Mouse (Mus musculus): Measurements from ENCODE around the gene Tgm5.
"Not testable (repeated sequence)": the region's sequence is repeated elsewhere in the genome, so short reads cannot be mapped to it uniquely, and the experiment has no call there.

The Tgm5 gene

GRCm38 (mm10) chr2:121085480-121086185 is at the start of gene Tgm5:
Tgm5 (minus strand) TSS chr2:121085841.
- DNase-seq (ENCODE audit: low read depth), result no peak

- DNase-seq (ENCODE audit: low read depth), result no peak
Observed at GRCm38 (mm10) chr2:121132822-121133221, 47.2 kb upstream of the Tgm5 start.

DNA sequence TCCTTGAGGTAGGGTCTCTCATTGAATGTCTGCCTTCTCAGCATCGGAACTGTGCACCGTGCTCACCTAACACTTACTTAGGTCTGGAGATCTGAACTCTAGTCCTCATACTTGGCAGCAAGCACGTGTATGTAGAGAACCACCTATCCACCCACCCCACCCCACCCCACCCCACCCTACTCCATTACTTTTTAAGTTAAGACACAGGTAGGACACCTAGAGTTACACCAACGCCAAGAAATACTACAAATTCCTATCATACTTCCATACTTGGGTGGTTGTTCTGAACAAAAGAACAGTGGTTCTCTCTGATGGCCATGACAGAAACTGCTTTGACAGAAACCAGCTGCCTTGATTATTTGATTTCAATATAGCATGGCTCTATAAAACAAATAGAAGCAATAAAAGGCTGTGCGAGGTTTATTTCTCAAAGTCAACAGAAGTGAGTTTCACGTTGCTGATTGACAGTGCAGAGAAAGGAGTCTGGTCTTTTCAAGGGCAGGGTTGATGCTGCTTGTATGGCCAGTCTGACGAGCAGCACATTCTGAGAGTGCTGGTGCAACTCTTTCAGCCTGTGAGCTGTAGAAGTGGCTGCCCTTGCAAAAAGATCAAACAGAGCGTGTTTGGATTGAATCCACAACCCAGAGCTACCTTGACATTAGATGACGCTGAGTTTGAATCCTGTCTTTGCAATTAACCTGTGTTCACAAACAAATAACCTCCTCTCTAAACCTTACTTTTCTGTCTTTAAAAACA is 43.4 kb upstream of the Tgm5 start:
- DNase-seq (ENCODE audit: low read depth), result no peak

- no peak for DNase-seq (ENCODE audit: low read depth)
Observed at GRCm38 (mm10) chr2:121127536-121127935, 41.9 kb upstream of the Tgm5 start.

DNA sequence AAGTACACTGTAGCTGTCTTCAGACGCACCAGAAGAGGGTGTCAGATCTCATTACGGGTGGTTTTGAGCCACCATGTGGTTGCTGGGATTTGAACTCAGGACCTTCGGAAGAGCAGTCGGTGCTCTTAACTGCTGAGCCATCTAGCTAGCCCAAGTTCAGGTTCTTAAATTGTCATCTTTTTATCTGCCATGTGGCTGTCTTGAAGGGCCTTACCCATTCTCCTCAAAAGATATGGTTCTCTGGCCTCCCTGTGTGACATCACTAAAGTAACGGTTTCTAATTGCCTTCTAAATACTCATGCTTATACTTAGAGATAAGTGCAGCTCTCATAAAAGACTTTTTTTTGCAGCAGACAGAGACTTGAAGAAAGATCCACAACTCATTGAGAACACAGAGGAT is 40.7 kb upstream of the Tgm5 start:
- DNase-seq (ENCODE audit: low read depth), result not testable (repeated sequence)

DNA sequence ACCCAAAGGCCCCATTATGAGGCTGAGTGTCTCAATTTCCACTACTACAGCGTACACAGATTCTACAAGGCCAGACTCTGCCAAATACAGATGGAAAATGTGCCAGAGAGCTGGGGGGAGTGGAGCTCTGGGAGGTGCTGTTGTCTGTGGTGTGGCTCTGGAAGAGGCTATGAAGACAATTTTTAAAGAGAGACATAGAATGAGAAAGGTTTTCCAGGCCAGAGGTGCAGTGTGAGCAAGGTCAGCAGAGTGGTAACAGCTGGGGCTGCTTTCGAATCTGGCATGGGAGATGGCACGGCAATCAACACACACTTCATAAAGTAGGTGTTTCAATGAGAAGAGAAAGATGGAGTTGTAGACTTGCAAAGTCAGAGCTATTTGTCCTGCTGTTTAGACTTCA is 33.6 kb upstream of the Tgm5 start:
- no peak for DNase-seq (ENCODE audit: low read depth)

- DNase-seq (ENCODE audit: low read depth), result no peak
Observed at GRCm38 (mm10) chr2:121115418-121115817, 29.8 kb upstream of the Tgm5 start.

- no peak for DNase-seq (ENCODE audit: low read depth)
Observed at GRCm38 (mm10) chr2:121109695-121110094, 24.1 kb upstream of the Tgm5 start, which contains the start of gene Tgm7. Tgm7 (minus strand) TSS chr2:121109795.

GRCm38 (mm10) chr2:121105940-121106339 is 20.3 kb upstream of the Tgm5 start:
- no peak for DNase-seq (ENCODE audit: low read depth)

DNA sequence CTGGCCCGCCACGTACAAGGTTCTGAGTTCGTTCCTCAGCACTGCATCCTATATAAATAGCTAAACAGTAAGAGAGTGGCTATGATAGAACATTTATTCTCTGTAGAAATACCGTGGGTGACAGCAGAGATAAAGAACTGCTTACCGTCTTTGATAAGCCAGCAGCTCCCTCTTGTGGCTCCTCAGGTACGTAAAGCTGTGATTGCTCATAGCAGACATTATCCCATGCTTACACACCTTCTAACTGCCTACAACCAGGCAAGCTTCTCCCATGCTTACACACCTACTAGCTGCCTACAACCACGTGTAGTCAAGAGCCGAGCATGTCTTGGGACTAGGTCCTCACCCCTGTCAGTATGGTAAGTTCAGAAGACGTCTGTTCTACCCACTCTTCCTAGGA is 16.4 kb upstream of the Tgm5 start:
- peak; percentile 39 for DNase-seq (ENCODE audit: low read depth)

GRCm38 (mm10) chr2:121089751-121090150 is 4.1 kb upstream of the Tgm5 start:
- no peak for DNase-seq (ENCODE audit: low read depth)

- no peak for DNase-seq (ENCODE audit: low read depth)
Observed at GRCm38 (mm10) chr2:121088507-121088906, 2.9 kb upstream of the Tgm5 start.

- DNase-seq (ENCODE audit: low read depth), result no peak
Observed at GRCm38 (mm10) chr2:121082626-121083025, 3.0 kb downstream of the Tgm5 start.

DNA sequence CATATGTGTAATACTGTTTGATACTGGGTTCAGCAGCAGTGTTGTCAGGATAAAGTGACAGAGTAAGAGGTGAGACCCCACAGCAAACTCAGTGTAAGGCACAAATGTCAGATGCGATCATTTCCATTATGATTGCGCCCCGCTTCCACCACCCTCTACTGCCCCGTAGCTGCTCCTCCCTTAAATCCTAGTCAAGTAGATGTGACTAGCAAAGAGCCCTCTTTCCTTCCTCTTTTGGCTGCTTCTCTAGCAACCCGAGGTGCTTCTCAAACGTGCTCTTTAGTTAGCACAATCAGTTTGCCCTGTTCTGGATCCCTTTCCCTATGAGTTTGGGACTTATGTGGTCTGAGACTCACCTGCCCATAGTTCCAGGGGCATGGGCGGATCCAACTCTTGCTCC is 10.9 kb downstream of the Tgm5 start:
- DNase-seq (ENCODE audit: low read depth), result no peak

GRCm38 (mm10) chr2:121071871-121072270 is 13.8 kb downstream of the Tgm5 start:
- DNase-seq (ENCODE audit: low read depth), result no peak

GRCm38 (mm10) chr2:121069506-121069905 is 16.1 kb downstream of the Tgm5 start:
- DNase-seq (ENCODE audit: low read depth), result no peak

DNA sequence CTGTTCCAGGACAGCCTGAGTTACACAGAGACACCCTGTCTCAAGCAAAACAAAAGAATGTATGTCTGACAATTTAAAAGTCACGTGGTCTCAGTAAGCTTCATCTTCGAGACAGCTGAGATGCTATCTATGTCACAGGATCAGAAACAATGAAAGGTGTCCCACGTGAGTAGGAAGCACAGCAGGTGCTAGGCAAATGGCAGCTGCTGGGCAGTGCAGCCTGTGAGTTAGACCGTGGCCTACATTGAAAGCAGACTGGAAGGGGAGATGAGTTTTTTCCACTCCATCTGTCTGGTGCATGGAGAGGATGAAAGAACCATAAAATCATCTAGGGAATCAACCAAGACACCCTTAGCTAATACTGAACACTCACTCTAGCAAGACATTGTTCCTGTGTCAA is 18.5 kb downstream of the Tgm5 start:
- DNase-seq (ENCODE audit: low read depth), result no peak

DNA sequence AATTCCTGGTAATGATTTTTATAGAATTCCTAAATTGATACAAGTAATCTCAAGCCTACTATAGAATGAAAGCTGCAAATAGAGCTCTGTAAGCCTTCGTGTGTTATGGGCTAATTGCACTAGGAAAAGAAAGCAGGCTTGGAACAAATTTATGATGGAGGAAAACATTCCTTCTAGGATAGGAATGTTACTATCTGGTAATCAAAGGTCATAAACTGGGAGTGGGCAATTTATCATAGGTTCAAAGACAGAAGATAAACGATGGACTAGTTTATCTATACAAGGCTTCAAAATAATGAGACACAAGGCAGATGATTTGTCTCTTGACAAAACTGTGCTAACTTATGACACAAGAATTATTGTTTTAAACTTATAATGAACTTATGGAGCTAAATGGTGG is 24.3 kb downstream of the Tgm5 start:
- DNase-seq (ENCODE audit: low read depth), result no peak

DNA sequence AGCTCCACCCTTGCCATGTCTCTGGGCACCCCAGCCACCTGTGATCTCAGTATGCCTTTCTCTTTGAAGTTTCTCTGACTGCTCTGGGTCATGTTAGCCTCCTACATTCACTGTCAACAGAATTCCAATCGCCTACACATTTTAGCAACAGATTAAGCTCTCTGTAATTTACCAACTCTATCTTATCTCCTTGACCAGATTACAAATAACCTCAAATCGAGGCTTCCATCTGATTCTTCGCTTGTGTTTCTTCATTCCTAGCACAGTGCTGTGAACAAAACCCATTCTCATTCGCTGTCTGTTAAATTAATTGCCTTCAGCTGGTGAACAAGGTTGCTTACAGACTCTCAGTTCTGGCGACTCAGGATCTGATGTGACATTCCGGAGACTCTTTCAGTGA is 27.6 kb downstream of the Tgm5 start:
- no peak for DNase-seq (ENCODE audit: low read depth)

GRCm38 (mm10) chr2:121055915-121056314 is 29.7 kb downstream of the Tgm5 start:
- no peak for DNase-seq (ENCODE audit: low read depth)

DNA sequence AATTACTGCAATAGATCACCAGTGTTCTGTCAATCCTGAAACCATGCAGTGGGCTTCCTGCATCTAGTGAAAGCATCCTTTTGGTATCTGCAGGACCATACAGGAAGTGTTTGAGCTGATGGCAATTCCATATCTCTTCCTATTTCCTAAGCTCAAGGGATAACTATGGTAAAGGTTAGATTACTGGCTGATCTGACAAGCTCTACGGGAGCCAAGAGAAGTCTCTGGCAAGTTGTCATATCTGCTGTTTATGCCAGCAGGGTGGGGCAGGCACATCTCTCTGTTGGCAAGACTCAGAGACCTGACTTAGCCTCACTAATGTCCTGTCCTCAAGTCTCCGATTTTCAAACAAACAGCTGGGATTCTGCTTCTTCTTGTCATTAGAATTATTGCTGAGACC is 31.6 kb downstream of the Tgm5 start:
- no peak for DNase-seq (ENCODE audit: low read depth)

DNA sequence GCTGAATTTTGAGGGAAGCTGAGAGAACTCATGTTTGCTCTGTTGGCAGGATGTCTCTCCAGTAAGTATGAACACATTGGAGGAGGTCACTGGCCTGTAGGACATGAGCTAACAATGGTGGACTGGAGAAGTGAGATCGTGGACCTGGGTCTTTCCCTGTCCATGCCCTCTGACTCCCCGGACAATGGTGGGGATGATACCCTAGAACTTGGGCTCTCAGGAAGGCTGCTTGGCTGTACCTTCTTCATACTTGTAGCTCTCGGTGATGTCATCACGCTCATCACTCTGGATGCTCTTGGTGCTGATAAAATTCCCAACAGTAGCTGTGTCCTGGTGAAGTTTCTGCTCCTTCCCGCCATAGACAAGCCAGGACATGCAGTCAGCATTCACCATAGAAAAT is 33.5 kb downstream of the Tgm5 start:
- no peak for DNase-seq (ENCODE audit: low read depth)

DNA sequence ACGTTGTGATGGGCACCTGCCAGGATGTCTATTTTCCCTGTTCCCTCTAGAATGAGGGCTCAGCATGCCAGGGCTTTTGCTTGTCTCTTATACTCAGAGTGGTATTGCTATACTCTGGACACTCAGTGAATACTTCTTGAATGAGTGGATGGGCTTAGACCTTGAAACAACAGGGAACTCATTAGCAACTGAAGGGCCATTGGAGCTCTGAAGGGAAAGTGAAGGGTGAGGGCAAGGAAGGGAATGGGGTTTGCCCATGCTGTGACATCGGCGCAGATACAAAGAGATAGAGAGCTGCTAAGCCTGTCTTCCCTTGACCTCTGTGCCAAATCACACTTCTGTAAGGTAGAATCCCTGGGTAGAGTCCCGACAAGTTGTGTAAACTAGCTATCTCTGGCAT is 40.0 kb downstream of the Tgm5 start:
- no peak for DNase-seq (ENCODE audit: low read depth)

DNA sequence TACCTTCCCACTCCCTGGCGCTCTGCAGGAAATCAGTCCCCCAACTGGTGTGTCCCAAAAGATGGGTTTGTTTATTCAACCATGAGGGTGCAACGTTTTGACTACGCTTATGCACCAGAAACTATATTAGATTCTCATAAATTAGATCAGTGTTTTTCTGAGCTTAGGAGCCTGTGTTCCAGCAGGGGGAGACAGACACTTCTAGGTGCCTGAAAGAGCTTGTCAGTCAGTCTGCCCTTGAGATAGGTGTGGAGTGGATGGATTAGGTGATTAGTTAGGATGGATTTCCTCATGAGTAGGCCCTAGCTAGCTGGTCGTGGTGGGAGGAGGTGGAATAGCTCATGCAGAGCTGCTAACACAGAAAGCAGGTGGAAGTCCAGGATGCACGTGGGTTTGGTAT is 44.5 kb downstream of the Tgm5 start:
- DNase-seq (ENCODE audit: low read depth), result peak; percentile 8
